Mouse (Mus musculus) liver, adult (tissue): Measurements from ENCODE around the gene Xpr1.

Source experiments
- GATA4 ChIP-seq: IDR thresholded peaks from 2 replicates; pipeline ENCODE4 v1.6.1; 2014; ENCODE audit warnings: mild to moderate bottlenecking, low read length; ENCODE audit not compliant: insufficient replicate concordance

The Xpr1 gene

GRCm38 (mm10) chr1:155235641-155236040 lies 181.6 kb downstream of the Xpr1 start:
- no peak for TF ChIP-seq GATA4

- no peak for TF ChIP-seq GATA4
These were observed 183.1 kb downstream of the Xpr1 start for GRCm38 (mm10) chr1:155233931-155234607.

- TF ChIP-seq GATA4, result no peak
These were observed 183.8 kb downstream of the Xpr1 start for GRCm38 (mm10) chr1:155233378-155233777.

GRCm38 (mm10) chr1:155232786-155233185 lies 184.4 kb downstream of the Xpr1 start:
- no peak for TF ChIP-seq GATA4

GRCm38 (mm10) chr1:155232385-155232784 lies 184.8 kb downstream of the Xpr1 start:
- no peak for TF ChIP-seq GATA4

GRCm38 (mm10) chr1:155229464-155230411 lies 187.5 kb downstream of the Xpr1 start:
- no peak for TF ChIP-seq GATA4
